Comparison of ENCODE assay signal across 8 mouse cellular contexts in the genomic region with DNA sequence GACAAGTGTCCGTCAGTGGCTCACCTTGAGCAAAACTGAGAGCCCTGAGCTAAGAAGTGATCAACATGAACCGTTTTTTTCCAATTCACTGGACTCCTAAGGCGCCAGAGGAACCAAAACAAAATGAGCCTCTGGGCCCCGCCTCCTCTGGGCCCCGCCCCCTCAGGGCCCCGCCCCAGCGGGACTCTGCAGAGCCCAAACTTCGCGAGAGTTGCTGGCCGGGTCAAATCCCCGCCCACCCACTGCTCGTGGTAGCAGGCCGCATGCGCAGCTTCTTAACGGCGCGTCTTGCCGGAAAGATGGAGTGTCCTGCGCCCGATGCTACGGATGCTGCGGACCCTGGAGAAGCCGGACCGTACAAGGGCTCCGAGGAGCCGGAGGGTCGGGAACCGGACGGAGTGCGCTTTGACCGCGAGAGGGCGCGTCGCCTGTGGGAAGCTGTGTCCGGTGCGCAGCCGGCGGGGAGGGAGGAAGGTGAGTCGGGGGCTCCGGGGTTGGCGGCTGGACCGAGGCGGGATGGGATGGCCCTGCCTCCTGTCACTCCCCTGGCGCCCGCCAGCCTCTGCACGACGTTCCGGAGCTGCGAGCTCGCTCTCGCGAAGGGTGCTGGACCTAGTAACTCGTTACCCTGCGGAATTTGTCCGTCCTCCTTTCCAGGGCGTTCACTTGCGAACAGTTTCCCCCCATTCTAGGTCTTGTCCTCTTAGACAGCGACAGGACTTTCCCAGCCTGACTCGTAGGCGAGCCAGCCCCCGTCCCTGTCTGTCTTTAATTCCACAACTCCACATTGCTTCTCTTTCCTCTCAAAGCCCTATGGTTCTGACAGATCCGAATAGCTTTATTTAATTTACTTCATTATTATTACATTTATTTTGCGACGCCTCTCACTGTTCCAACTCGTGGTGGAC. TPM values are rescaled to one million over a fixed set of nuclear protein-coding genes. Genes with fewer than 3 reads are reported as not detected.
A peak's percentile ranks its signal among the peaks of the same experiment; 100 is the strongest.
DNase-seq lines count a peak whose midpoint lies in the region; ATAC-seq and TF ChIP-seq lines count a peak whose summit lies in the region.

Gene Zfp346, plus strand, starts transcription at position 267 of the 908 bp plus-strand sequence.

- peak; percentile 98 for DNase-seq in ZHBTc4 (ENCODE audit: low read depth, low spot score)
- DNase-seq in gastrocnemius, adult 2 months: peak; percentile 99
- DNase-seq in hindbrain, postnatal 0 days (ENCODE audit: low spot score): peak; percentile 99
- peak; percentile 96 for DNase-seq in left cerebral cortex, adult 2 months (ENCODE audit: extremely low spot score in 1 of 2, low spot score in 2 of 2)
- peak; percentile 95 to 97 for DNase-seq in right cerebral cortex, adult 2 months (ENCODE audit: low spot score in 2 of 2)
- peak; percentile 99 for DNase-seq in urinary bladder, postnatal 14 days (ENCODE audit: low spot score)

- intact Hi-C loops in gastrocnemius, adult 2 months (cut with DNase I): loop anchor here (5.0 kb wide), 1 partner anchor 62 kb away; no protein-coding TSS in a partner anchor
- intact Hi-C loops in left cerebral cortex, adult 2 months (cut with DNase I): no loop called here

- TF ChIP-seq CTCF in gastrocnemius, adult 2 months (IDR thresholded peaks at IDR 0.05): peak; percentile 50
- peak; percentile 56 for TF ChIP-seq CTCF in hindbrain, postnatal 0 days (IDR thresholded peaks at IDR 0.05; ENCODE audit: low read depth)
- TF ChIP-seq CTCF in left cerebral cortex, adult 2 months (IDR thresholded peaks at IDR 0.05): peak; percentile 43

- under 1% methylated on average over 64 of the region's 66 CpGs for WGBS in hindbrain, postnatal 0 days

- ATAC-seq in common myeloid progenitor, adult 5-6 weeks (replicated peaks; ENCODE audit: low read depth, poor library complexity, severe bottlenecking): peak; percentile 92
- peak; percentile 95 for ATAC-seq in hindbrain, postnatal 0 days
- ATAC-seq in megakaryocyte, adult 5-6 weeks (ENCODE audit: poor library complexity, severe bottlenecking): peak; percentile 98

- peak within 1 kb of the TSS; percentile 88 for H3K9ac ChIP-seq in hindbrain, postnatal 0 days (replicated peaks; ENCODE audit: low read length)

- peak within 1 kb of the TSS; percentile 87 for H3K4me2 ChIP-seq in hindbrain, postnatal 0 days (ENCODE audit: low read depth, low read length)

- no peaks in the 10 kb centered on the region for H3K9me3 ChIP-seq in hindbrain, postnatal 0 days (ENCODE audit: low read length)

- peak within 1 kb of the TSS; percentile 81 for H3K4me3 ChIP-seq in gastrocnemius, adult 2 months
- H3K4me3 ChIP-seq in hindbrain, postnatal 0 days (ENCODE audit: low read length): peak within 1 kb of the TSS; percentile 93
- peak within 1 kb of the TSS; percentile 97 for H3K4me3 ChIP-seq in left cerebral cortex, adult 2 months

- H3K36me3 ChIP-seq in hindbrain, postnatal 0 days (ENCODE audit: insufficient read depth, low read length): no peaks in the 10 kb centered on the region

- peak within 1 kb of the TSS; percentile 90 for H3K27ac ChIP-seq in gastrocnemius, adult 2 months
- H3K27ac ChIP-seq in hindbrain, postnatal 0 days: peak within 1 kb of the TSS; percentile 89
- peak within 1 kb of the TSS; percentile 80 for H3K27ac ChIP-seq in left cerebral cortex, adult 2 months

- peaks cover 7% of the 10 kb centered on the region for H3K4me1 ChIP-seq in hindbrain, postnatal 0 days (ENCODE audit: insufficient read depth, low read length)

- no peaks in the 10 kb centered on the region for H3K27me3 ChIP-seq in hindbrain, postnatal 0 days (ENCODE audit: insufficient read depth, low read length)

RNA-seq across cellular contexts. Expression of gene Zfp346, which starts in this region (rescaled TPM):
- 13.2 and 14.7 TPM in 2 replicates for total RNA-seq in common myeloid progenitor, adult 5-6 weeks (2017)
- total RNA-seq in gastrocnemius, adult 2 months (2021): 10 to 100 TPM; 12.1 to 14.2 TPM
- total RNA-seq in hindbrain, postnatal 0 days (2014; rRNA removed): 29.4 and 33.7 TPM in 2 replicates
- 21.1 and 22.3 TPM in 2 replicates for polyA plus RNA-seq in hindbrain, postnatal 0 days (2015; fragmentation: Nextera tagmentation; extraction: Ambion mirVana)
- 10 to 100 TPM; 37.6 to 47.8 TPM for total RNA-seq in left cerebral cortex, adult 2 months (2021)
- 8.0 and 12.3 TPM in 2 replicates for total RNA-seq in megakaryocyte, adult 5-6 weeks (2015)
- total RNA-seq in megakaryocyte, adult 5-6 weeks (2017): 6.6 and 8.2 TPM in 2 replicates

Comparison
In these comparisons a context has a peak if more than half of its experiments do, and no peak if none do; other contexts are left out.
1. Peak in every context shown above with its lines: DNase-seq, ATAC-seq, H3K4me3 ChIP-seq and H3K27ac ChIP-seq.